Mouse (Mus musculus) c-Kit-positive CD71-negative TER-119-negative erythroid progenitor cells, embryonic 14.5 days (primary cell): ENCODE results near the gene Prrg2.
A peak's percentile ranks its signal among the peaks of the same experiment; 100 is the strongest.
"Not testable (repeated sequence)": the region's sequence is repeated elsewhere in the genome, so short reads cannot be mapped to it uniquely, and the experiment has no call there.

Source experiments
- DNase-seq: peaks from one replicate; pipeline ENCODE4 v3.0.0-alpha.2; 2013; ENCODE audit warnings: low read depth

Gene Prrg2

GRCm38 (mm10) chr7:45062239-45062835 is at the start of gene Prrg2, which contains the start of gene Nosip:
TSS of gene Prrg2 (minus strand) at chr7:45062677.
TSS of gene Nosip (plus strand) at chr7:45062429.
- DNase-seq, result peak; percentile 100

DNA sequence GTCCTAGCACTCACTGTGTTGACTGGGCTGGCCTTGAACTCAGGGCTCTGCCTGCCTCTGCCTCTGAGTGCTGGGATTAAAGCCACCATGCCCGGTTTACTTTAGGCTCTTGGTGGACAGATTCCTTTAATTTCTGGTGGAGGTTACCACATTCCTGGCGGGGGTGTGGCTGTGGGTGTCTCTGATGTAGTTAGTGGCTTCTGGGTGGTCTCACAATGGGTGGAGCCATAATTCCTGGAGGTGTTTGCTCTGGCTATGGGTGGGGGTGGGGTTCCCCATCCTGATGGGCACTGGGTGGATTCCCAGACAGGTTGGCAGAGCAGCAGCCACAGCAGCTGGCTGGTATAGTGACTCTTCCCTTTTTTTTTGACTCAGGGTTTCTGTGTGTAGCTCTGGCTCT is 49.5 kb upstream of the Prrg2 start:
- no peak for DNase-seq

GRCm38 (mm10) chr7:45110089-45110488 is 47.6 kb upstream of the Prrg2 start:
- DNase-seq, result not testable (repeated sequence)

GRCm38 (mm10) chr7:45107052-45107645 is 44.7 kb upstream of the Prrg2 start:
- no peak for DNase-seq

GRCm38 (mm10) chr7:45106441-45106840 is 44.0 kb upstream of the Prrg2 start:
- no peak for DNase-seq

DNA sequence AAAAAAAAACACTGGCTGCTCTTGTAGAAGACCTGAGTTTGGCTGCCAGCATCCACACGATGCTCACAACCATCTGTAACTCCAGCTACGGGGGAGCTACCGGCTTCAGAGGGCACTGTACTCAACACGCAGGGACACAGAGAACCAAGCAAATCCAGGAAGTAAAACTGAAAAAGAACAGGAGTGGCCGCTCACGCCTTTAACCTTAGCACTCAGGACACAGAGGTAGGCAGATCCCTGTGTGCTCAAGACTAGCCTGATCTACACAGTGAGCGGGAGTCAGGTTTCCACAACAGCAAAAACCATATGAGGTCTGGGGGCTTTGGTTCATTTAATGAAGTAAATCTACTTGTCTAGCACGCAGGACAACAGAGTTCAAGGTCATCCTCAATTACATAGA is 43.0 kb upstream of the Prrg2 start:
- DNase-seq, result no peak

- DNase-seq, result no peak
These were observed 42.5 kb upstream of the Prrg2 start for GRCm38 (mm10) chr7:45104941-45105340.

GRCm38 (mm10) chr7:45103652-45104180 is 41.2 kb upstream of the Prrg2 start, which contains the start of gene Fcgrt:
TSS of gene Fcgrt (minus strand) at chr7:45103851.
- no peak for DNase-seq

DNA sequence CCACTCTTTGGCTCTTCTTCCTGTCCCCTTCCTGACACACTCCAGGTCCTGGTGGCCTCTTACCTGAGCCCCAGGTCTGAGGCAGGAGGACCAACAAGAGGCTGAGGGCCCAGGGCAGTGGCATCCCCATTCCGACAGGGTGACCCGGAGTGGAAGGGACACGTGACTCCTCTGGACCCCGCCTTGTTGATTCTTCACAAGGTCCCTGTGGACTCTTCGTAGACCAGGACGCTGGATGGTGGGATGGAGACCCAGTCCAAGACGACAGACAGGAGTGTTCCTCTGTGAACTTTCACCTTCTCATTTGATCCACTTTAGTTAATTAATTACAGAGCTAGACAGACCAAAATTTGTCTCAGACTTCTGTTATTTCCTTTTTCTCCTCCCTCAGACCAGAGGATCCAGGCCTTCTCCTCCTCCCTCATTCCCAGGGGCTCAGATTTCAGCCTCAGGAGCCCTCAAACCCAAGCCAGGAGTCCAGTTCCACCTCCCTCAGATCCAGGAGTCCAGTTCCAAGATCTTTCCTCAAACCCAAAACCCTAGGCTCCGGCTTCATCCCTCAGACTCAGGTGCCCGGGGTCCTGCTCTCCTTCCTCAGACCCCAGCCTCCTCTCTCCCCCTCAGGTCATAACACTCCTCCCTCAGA is 40.6 kb upstream of the Prrg2 start:
- no peak for DNase-seq

- no peak for DNase-seq
These were observed 40.0 kb upstream of the Prrg2 start for GRCm38 (mm10) chr7:45102441-45102840.

- no peak for DNase-seq
These were observed 37.6 kb upstream of the Prrg2 start for GRCm38 (mm10) chr7:45100046-45100445.

DNA sequence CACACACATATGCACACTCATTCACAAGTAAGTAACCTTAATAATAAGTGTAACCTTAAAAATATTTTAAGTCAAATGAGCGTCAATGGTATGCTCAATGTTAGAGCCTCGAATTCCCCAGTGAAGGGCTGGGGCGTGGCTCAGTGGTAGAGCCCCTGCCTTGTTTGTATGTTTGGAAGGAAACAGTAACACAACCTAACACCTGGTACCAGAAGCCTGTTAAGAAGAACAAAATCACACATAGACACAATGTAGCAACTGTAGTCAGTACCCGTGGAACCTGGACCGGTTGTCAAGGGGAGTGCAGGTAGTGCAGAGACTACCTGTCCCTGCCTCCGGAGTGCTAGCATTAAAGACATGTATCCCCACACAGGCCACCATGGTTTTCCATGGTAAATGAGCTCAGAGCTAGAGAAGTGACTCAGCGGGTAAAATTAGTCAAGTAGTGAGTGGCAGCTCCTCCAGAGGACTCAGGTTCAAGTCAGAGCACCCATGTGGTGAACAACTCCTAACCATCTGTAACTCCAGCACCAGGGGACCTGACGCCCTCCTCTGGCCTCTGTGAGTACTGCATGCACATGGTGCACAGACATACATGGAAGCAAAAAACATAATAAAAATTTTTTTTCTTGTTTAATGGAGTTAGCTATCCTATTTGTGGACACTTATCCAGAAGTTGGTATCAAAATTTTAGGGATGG is 36.2 kb upstream of the Prrg2 start:
- no peak for DNase-seq

DNA sequence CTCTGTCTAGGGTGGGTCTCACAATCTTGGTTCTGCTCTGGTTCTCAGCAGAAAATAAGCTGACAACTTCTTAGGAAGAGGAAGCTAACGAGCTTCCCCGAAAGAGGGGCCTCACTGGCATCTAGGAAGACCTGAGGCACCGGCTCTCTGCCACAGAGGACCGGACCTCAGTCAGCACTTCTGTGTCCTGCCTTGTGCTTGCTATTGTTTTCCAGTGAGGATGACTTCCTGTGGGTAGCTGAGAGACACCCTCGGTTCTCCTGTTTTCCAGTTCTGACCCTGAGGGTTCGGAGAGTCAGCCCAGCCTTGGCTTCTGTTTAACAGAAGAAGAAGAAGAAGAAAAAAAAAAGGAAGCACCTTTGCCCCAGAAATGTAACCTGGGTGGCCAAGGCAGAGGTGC is 35.0 kb upstream of the Prrg2 start:
- no peak for DNase-seq

DNA sequence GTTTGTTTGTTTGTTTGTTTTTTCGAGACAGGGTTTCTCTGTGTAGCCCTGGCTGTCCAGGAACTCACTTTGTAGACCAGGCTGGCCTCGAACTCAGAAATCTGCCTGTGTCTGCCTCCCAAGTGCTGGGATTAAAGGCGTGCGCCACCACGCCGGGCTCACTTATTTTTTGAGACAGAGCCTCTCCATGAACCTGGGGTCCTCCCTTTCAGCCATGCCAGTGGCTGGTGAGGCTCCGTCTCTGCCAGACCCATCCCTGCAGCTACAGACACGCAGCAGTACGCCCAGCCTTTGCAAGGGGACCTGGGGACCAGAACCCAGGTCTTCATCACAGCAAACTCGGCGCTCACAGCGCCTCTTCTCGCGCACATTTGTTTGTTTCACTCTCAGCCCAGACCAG is 33.5 kb upstream of the Prrg2 start:
- not testable (repeated sequence) for DNase-seq

DNA sequence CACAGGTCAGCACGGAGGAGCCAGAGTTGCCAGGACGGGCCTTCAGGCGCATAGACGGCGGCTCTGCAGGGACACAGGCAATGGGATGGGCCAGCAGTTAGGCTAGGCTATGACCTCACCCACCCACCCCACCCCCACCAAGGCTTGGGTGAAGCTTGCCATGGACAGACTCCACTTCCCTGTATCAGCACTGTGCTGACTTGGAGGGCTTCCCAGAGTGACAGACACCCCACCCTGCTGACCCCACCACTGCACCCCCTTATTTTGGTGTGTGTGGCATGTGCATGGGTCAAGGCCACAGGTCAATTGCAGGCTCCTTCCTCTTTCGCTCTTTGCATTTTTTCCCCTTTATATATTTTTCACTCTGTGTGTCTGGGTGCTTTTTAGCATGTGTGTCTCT is 32.9 kb upstream of the Prrg2 start:
- DNase-seq, result no peak

GRCm38 (mm10) chr7:45094121-45094520 is 31.6 kb upstream of the Prrg2 start:
- no peak for DNase-seq

- no peak for DNase-seq
These were observed 31.0 kb upstream of the Prrg2 start for GRCm38 (mm10) chr7:45093516-45093905.

DNA sequence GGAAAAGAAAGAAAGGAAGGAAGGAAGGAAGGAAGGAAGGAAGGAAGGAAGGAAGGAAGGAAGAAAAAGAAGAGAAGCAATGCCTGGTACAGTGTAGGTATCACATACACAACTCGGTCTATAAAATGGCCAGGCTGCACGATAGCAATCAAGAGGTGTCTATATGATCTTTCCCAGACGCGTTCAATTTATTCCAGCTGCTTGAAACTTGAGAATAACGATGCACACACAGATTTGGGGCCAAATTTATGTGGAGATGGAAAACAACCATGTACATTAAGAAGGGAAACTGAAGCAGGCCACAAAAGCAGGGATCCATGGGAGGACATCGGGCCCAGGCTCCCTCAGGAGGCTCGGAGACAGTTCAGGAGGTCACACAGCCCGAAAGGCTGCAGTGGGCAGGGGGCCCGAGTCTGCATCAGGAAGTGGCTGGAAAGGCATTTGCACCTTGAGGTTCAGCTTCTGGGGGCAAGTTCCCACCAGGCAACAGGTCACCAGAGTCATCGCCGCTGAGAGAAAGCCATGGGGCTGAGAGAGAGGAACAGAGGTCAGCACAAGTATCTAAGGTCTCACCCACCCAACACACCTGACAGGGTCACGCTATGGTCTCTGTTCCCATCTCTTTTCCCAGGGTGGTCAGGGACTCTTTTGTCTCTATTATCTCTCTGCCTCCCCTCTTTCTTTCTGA is 30.5 kb upstream of the Prrg2 start:
- DNase-seq, result no peak

- DNase-seq, result peak; percentile 62
These were observed 29.6 kb upstream of the Prrg2 start, which contains the start of gene Rcn3 for GRCm38 (mm10) chr7:45092048-45092447. TSS of gene Rcn3 (minus strand) at chr7:45092221.

GRCm38 (mm10) chr7:45091001-45091990 is 28.8 kb upstream of the Prrg2 start:
- no peak for DNase-seq
